Mouse (Mus musculus): ENCODE data around the gene Mrps35.

- TF ChIP-seq CTCF (IDR thresholded peaks at IDR 0.05; ENCODE audit: low read depth) (peak; percentile 38), EP300 (IDR thresholded peaks at IDR 0.05; ENCODE audit: low read depth) (no peak)
These were observed 29.0 kb upstream of the Mrps35 start for GRCm38 (mm10) chr6:147013546-147013945.
